Mouse (Mus musculus) limb, embryonic 14.5 days (tissue): Measurements from ENCODE around the gene Ly6g5b. TPM values are rescaled to one million over a fixed set of nuclear protein-coding genes. Genes with fewer than 3 reads are reported as not detected.
A peak's percentile ranks its signal among the peaks of the same experiment; 100 is the strongest.

ENCODE experiments used
- ATAC-seq: fragments of 200-750 bp; cut with Nextera tagmentation; 2 replicates; pipeline ENCODE4 v1.8.0; 2017; ENCODE audit warnings: low read depth, moderate number of reproducible peaks, moderate TSS enrichment; ENCODE audit not compliant: low FRiP score
- DNase-seq: peaks from one replicate; pipeline ENCODE4 v3.0.0-alpha.2; 2015; ENCODE audit warnings: low spot score
- H3K27ac ChIP-seq: fragments of 300-500 bp; sonication (generic); replicated peaks from 2 replicates; pipeline ENCODE4 v1.5.1; 2014; ENCODE audit warnings: low read depth, mild to moderate bottlenecking, low read length, moderate library complexity, mixed read lengths
- H3K27me3 ChIP-seq: fragments of 300-500 bp; sonication (generic); 2 replicates; pipeline ENCODE4 v1.6.1; 2014; ENCODE audit warnings: low read length, mixed read lengths; ENCODE audit not compliant: control insufficient read depth, insufficient read depth
- H3K36me3 ChIP-seq: fragments of 300-500 bp; sonication (generic); 2 replicates; pipeline ENCODE4 v1.6.1; 2014; ENCODE audit warnings: mild to moderate bottlenecking, low read length, moderate library complexity, mixed read lengths; ENCODE audit not compliant: control insufficient read depth, insufficient read depth
- H3K4me1 ChIP-seq: fragments of 300-500 bp; sonication (generic); 2 replicates; pipeline ENCODE4 v1.6.1; 2014; ENCODE audit warnings: antibody characterized with exemption, low read length, mixed read lengths; ENCODE audit not compliant: control insufficient read depth, insufficient read depth
- H3K4me2 ChIP-seq: fragments of 300-500 bp; sonication (generic); replicated peaks from 2 replicates; pipeline ENCODE4 v1.6.1; 2014; ENCODE audit warnings: low read depth, mild to moderate bottlenecking, low read length, moderate library complexity; ENCODE audit not compliant: severe bottlenecking
- H3K4me3 ChIP-seq: fragments of 300-500 bp; sonication (generic); replicated peaks from 2 replicates; pipeline ENCODE4 v1.5.1; 2014; ENCODE audit warnings: low read length
- H3K9ac ChIP-seq: fragments of 300-500 bp; sonication (generic); 2 replicates; pipeline ENCODE4 v1.6.1; 2014; ENCODE audit warnings: mild to moderate bottlenecking, low read depth, low read length, moderate library complexity; ENCODE audit not compliant: severe bottlenecking
- H3K9me3 ChIP-seq: fragments of 300-500 bp; sonication (generic); 2 replicates; pipeline ENCODE4 v1.6.1; 2016; ENCODE audit warnings: low read length; ENCODE audit not compliant: control insufficient read depth
- POLR2A ChIP-seq: fragments of 200-500 bp; IDR thresholded peaks from 2 replicates; pipeline ENCODE4 v1.8.0; 2012; ENCODE audit warnings: inconsistent platforms, mild to moderate bottlenecking, moderate library complexity, borderline replicate concordance; ENCODE audit not compliant: insufficient read depth, insufficient read length; ENCODE audit errors: extremely low read depth
- WGBS: fragments of 180-500 bp; shearing (Covaris S2); extraction: QIAGEN DNeasy Blood & Tissue Kit; methylation state at CpG from one replicate; pipeline ENCODE4 v1.1.7; 2014; 5-methylcytosine and 5-hydroxymethylcytosine counted together
- polyA plus RNA-seq, 2 experiments: library from polyadenylated mRNA; depleted of rRNA in 1 of 2; stranded (reverse) in 1 of 2; unstranded in 1 of 2; fragments of >200 nt; fragmentation: Nextera tagmentation in 1 of 2; extraction: Ambion mirVana in 1 of 2; gene quantifications; 2 replicates each; pipeline versions ENCODE4 v1.2.1 to v1.2.3; 2012 to 2014

Ly6g5b gene
- polyA plus RNA-seq, 2 experiments, result 0.59 to 2.1 TPM

DNA sequence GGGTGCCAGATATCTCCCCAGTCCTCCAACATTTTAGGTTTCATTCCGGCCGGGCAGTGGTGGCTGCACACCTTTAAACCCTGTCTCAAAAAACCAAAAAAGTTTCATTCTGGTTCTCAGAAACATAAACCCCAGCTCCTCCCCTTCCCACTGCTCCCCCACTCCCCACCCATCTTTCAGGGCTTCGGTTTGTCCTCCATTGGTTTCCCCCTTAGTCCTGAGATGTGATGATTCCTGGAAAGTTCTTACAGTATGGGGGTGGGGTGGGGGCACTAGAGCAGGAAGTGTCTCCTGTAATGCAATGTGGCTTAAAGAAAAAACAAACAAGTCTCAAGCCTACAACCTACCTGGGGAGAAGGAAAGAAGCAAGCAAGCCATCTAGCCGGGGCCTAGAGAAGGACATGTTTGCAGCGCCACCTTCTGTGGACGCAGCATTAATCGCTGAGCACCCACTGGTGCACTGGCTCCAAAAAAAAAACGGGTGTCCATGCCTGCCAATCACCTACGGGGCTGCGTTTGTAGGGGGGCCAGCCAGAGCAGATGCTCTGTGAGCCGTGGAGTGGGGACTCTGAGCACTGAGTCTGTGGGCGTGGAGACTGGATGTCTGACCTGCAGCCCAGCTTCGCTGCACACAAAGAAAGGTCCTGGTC, 9.4 kb downstream of the Ly6g5b start:
- WGBS, result 31% methylated on average over 13 of the region's 13 CpGs

DNA sequence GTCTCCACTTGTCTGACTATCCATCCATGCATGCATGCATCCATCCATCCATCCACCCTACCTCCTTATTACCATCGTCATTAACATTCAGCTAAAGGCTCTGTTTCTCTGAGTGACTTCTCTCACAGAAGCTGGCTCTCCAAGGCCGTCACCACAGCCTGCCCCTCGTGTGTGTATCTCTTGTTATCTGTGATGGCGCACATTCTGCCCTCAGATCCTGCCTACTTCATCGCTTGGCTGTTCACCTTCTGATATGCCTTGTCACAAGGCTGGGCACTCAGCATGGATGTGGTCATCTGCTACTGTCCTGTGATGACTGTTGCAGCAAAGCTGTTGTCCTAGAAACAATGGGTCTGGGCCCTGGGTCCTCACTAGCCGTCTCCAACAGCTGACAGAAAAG, 10.5 kb downstream of the Ly6g5b start:
- H3K27me3 ChIP-seq, result no peaks in the 10 kb centered on the region
- H3K27ac ChIP-seq, result no peak overlapping the region
- H3K9ac ChIP-seq, result no peak overlapping the region
- WGBS, result 85% methylated on average over 6 of the region's 6 CpGs
- DNase-seq (no peak), ATAC-seq (no peak)
- H3K9me3 ChIP-seq, result no peaks in the 10 kb centered on the region
- H3K4me1 ChIP-seq, result 0 out of 2 replicates have a peak, but pooled peaks cover 2% of the 10 kb centered on the region
- no peak overlapping the region for H3K4me2 ChIP-seq
- H3K4me3 ChIP-seq, result no peak overlapping the region
- peaks cover 43% of the 10 kb centered on the region for H3K36me3 ChIP-seq
- no peak for TF ChIP-seq POLR2A

More for the DNA sequence above, 9.4 kb downstream of the Ly6g5b start:
- Histone ChIP-seq H3K9me3 (no peaks in the 10 kb centered on the region), H3K36me3 (peaks cover 32% of the 10 kb centered on the region), H3K4me3 (no peak overlapping the region), H3K27me3 (no peaks in the 10 kb centered on the region), H3K27ac (no peak overlapping the region), H3K4me2 (no peak overlapping the region), H3K9ac (peak overlapping the region; percentile 25; the same call in 1 of the 2 replicates), H3K4me1 (0 out of 2 replicates have a peak, but pooled peaks cover 2% of the 10 kb centered on the region)
- ATAC-seq, result peak; percentile 28; the same call in 1 of the 2 replicates
- TF ChIP-seq POLR2A, result no peak
- peak; percentile 33 for DNase-seq

DNA sequence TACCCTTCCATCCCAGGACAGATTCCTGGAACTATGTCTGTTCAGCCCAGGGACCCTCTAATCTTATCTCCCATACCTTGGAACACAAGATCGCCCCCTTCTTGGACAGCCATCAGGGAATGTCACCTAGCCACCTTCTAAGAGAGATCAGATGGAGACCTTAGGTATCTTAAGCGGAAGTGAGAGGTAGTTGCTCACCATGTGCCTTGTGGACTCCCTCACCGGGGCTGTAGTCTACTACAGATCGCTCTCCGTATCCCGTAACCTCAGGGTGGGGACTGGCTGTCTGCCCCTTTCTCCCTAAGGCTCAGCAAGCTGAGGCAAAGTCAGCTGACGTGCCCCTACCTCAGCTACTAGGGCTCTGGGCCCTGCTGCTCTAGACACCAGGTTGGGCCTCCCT, 11.1 kb downstream of the Ly6g5b start:
- TF ChIP-seq POLR2A, result no peak
- Histone ChIP-seq H3K36me3 (peaks cover 49% of the 10 kb centered on the region), H3K4me3 (no peak overlapping the region), H3K9me3 (no peaks in the 10 kb centered on the region), H3K27ac (no peak overlapping the region), H3K9ac (no peak overlapping the region), H3K4me1 (0 out of 2 replicates have a peak, but pooled peaks cover 2% of the 10 kb centered on the region), H3K4me2 (no peak overlapping the region), H3K27me3 (no peaks in the 10 kb centered on the region)
- ATAC-seq (no peak), DNase-seq (no peak)
- WGBS, result 90% methylated on average over 7 of the region's 7 CpGs

DNA sequence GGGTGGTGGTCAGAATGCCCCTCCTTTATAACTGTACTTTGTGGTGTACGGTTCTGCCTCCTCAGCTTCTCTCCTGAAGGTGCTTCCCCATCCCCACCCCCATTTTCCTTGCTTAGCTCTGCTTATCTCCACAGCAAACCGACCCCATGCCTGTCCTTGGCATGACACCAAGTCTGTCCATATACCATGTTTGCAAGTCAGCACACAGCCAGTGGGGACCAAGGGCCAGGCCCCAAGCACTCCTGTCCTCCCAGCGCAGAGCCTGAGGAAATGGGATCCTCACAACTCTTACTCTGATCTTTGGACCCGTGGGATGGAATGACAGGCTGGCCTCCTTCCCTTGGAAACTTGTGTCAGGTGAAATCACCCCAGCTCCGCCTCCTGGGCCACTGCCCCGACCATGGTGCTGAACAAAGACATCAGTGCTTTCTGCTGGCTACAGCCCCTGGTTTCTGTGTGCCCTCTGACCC, 12.0 kb downstream of the Ly6g5b start:
- TF ChIP-seq POLR2A, result no peak
- Histone ChIP-seq H3K27me3 (no peaks in the 10 kb centered on the region), H3K4me3 (no peak overlapping the region), H3K36me3 (peaks cover 58% of the 10 kb centered on the region), H3K9me3 (no peaks in the 10 kb centered on the region), H3K4me1 (0 out of 2 replicates have a peak, but pooled peaks cover 2% of the 10 kb centered on the region), H3K9ac (no peak overlapping the region), H3K27ac (no peak overlapping the region), H3K4me2 (no peak overlapping the region)
- 67% methylated on average over 6 of the region's 6 CpGs for WGBS
- ATAC-seq, result no peak
- DNase-seq, result no peak

- peaks cover 66% of the 10 kb centered on the region for H3K36me3 ChIP-seq
- ATAC-seq, result peak; percentile 30
- 0 out of 2 replicates have a peak, but pooled peaks cover 2% of the 10 kb centered on the region for H3K4me1 ChIP-seq
- H3K27me3 ChIP-seq, result no peaks in the 10 kb centered on the region
- no peak for DNase-seq
- no peak overlapping the region for H3K27ac ChIP-seq
- WGBS, result 70% methylated on average over 7 of the region's 8 CpGs
- H3K9me3 ChIP-seq, result no peaks in the 10 kb centered on the region
- no peak overlapping the region for H3K9ac ChIP-seq
- no peak overlapping the region for H3K4me2 ChIP-seq
- no peak for TF ChIP-seq POLR2A
- no peak overlapping the region for H3K4me3 ChIP-seq
Observed at GRCm38 (mm10) chr17:35102299-35102698, 12.9 kb downstream of the Ly6g5b start.

- Histone ChIP-seq H3K4me2 (no peak overlapping the region), H3K9ac (no peak overlapping the region), H3K4me3 (no peak overlapping the region), H3K4me1 (0 out of 2 replicates have a peak, but pooled peaks cover 2% of the 10 kb centered on the region), H3K27me3 (no peaks in the 10 kb centered on the region), H3K9me3 (no peaks in the 10 kb centered on the region), H3K36me3 (peaks cover 78% of the 10 kb centered on the region), H3K27ac (no peak overlapping the region)
- ATAC-seq (no peak), DNase-seq (no peak)
- 88% methylated on average over 11 of the region's 11 CpGs for WGBS
- TF ChIP-seq POLR2A, result no peak
Observed at GRCm38 (mm10) chr17:35101161-35101560, 14.1 kb downstream of the Ly6g5b start.
